Mouse (Mus musculus): ENCODE measurements at regions not wholly inside any gene's neighbourhood (a gene's known extent, or its start where the extent isn't known, plus 50 kb on each side); places are given as distances from the start of the nearest gene placed in this dataset.

- Histone ChIP-seq H3K27me3 (no peaks in the 10 kb centered on the region), H3K27ac (replicated peaks) (no peak overlapping the region), H3K36me3 (no peaks in the 10 kb centered on the region), H3K4me2 (no peak overlapping the region), H3K4me1 (replicated peaks) (no peaks in the 10 kb centered on the region), H3K9ac (no peak overlapping the region), H3K9me3 (no peaks in the 10 kb centered on the region), H3K4me3 (no peak overlapping the region)
- no peak for ATAC-seq (ENCODE audit: low read depth)
- 88% methylated on average over 5 of the region's 5 CpGs for WGBS
Measured at GRCm38 (mm10) chr9:111801381-111801780, 111.2 kb upstream of the Stac start.

- Histone ChIP-seq H3K4me2 (no peak overlapping the region), H3K9me3 (no peaks in the 10 kb centered on the region), H3K36me3 (no peaks in the 10 kb centered on the region), H3K27me3 (no peaks in the 10 kb centered on the region), H3K9ac (no peak overlapping the region), H3K27ac (replicated peaks) (no peak overlapping the region), H3K4me1 (replicated peaks) (no peaks in the 10 kb centered on the region), H3K4me3 (no peak overlapping the region)
- ATAC-seq (ENCODE audit: low read depth), result no peak
- WGBS, result 77% methylated on average over 5 of the region's 5 CpGs
Measured at GRCm38 (mm10) chr9:111800869-111801268, 110.7 kb upstream of the Stac start.

- 93% methylated on average over 3 of the region's 3 CpGs for WGBS
Measured at GRCm38 (mm10) chr9:111778981-111779380, 88.8 kb upstream of the Stac start.

GRCm38 (mm10) chr9:111777433-111778135 lies 87.4 kb upstream of the Stac start:
- Histone ChIP-seq H3K27me3 (no peaks in the 10 kb centered on the region), H3K9me3 (no peaks in the 10 kb centered on the region), H3K4me3 (no peak overlapping the region), H3K27ac (replicated peaks) (no peak overlapping the region), H3K4me1 (replicated peaks) (no peaks in the 10 kb centered on the region), H3K9ac (no peak overlapping the region), H3K36me3 (no peaks in the 10 kb centered on the region), H3K4me2 (no peak overlapping the region)
- no peak for ATAC-seq (ENCODE audit: low read depth)
- WGBS, result 88% methylated on average over 13 of the region's 13 CpGs

More at GRCm38 (mm10) chr9:111778981-111779380, 88.8 kb upstream of the Stac start:
- Histone ChIP-seq H3K4me3 (no peak overlapping the region), H3K36me3 (no peaks in the 10 kb centered on the region), H3K9me3 (no peaks in the 10 kb centered on the region), H3K4me2 (no peak overlapping the region), H3K9ac (no peak overlapping the region), H3K27me3 (no peaks in the 10 kb centered on the region), H3K4me1 (replicated peaks) (no peaks in the 10 kb centered on the region), H3K27ac (replicated peaks) (no peak overlapping the region)
- no peak for ATAC-seq (ENCODE audit: low read depth)

GRCm38 (mm10) chr9:111774229-111774628 lies 84.1 kb upstream of the Stac start:
- Histone ChIP-seq H3K4me1 (replicated peaks) (no peaks in the 10 kb centered on the region), H3K9ac (no peak overlapping the region), H3K9me3 (no peaks in the 10 kb centered on the region), H3K4me3 (no peak overlapping the region), H3K4me2 (no peak overlapping the region), H3K27me3 (no peaks in the 10 kb centered on the region), H3K36me3 (no peaks in the 10 kb centered on the region), H3K27ac (replicated peaks) (no peak overlapping the region)
- WGBS, result 87% methylated on average over 4 of the region's 4 CpGs
- no peak for ATAC-seq (ENCODE audit: low read depth)

- Histone ChIP-seq H3K4me1 (replicated peaks) (no peaks in the 10 kb centered on the region; the same call in 1 of the 2 replicates), H3K4me2 (no peak overlapping the region), H3K27ac (replicated peaks) (no peak overlapping the region), H3K27me3 (no peaks in the 10 kb centered on the region), H3K9me3 (no peaks in the 10 kb centered on the region; the same call in 1 of the 2 replicates), H3K9ac (no peak overlapping the region), H3K4me3 (no peak overlapping the region), H3K36me3 (no peaks in the 10 kb centered on the region)
- no peak for ATAC-seq (ENCODE audit: low read depth)
- 69% methylated on average over 11 of the region's 11 CpGs for WGBS
Measured at GRCm38 (mm10) chr9:111762653-111763468, 72.7 kb upstream of the Stac start.

- ATAC-seq (ENCODE audit: low read depth), result no peak
- H3K9ac ChIP-seq, result no peak overlapping the region
- WGBS, result 83% methylated on average over 10 of the region's 10 CpGs
Measured at GRCm38 (mm10) chr9:111755235-111755634, 65.1 kb upstream of the Stac start.

GRCm38 (mm10) chr9:111746151-111746550 lies 56.0 kb upstream of the Stac start:
- 89% methylated on average over 6 of the region's 6 CpGs for WGBS
- Histone ChIP-seq H3K27ac (replicated peaks) (no peak overlapping the region), H3K27me3 (no peaks in the 10 kb centered on the region), H3K36me3 (no peaks in the 10 kb centered on the region), H3K4me3 (no peak overlapping the region), H3K9ac (no peak overlapping the region), H3K9me3 (no peaks in the 10 kb centered on the region), H3K4me1 (replicated peaks) (no peaks in the 10 kb centered on the region), H3K4me2 (no peak overlapping the region)
- ATAC-seq (ENCODE audit: low read depth), result no peak

More at GRCm38 (mm10) chr9:111755235-111755634, 65.1 kb upstream of the Stac start:
- H3K4me2 ChIP-seq, result no peak overlapping the region
- no peak overlapping the region for H3K4me3 ChIP-seq
- H3K4me1 ChIP-seq (replicated peaks), result no peaks in the 10 kb centered on the region; the same call in 1 of the 2 replicates
- no peaks in the 10 kb centered on the region for H3K36me3 ChIP-seq
- H3K9me3 ChIP-seq, result no peaks in the 10 kb centered on the region
- H3K27ac ChIP-seq (replicated peaks), result no peak overlapping the region
- H3K27me3 ChIP-seq, result no peaks in the 10 kb centered on the region

- H3K4me2 ChIP-seq, result no peak overlapping the region
- no peaks in the 10 kb centered on the region for H3K27me3 ChIP-seq
- WGBS, result 52% methylated on average over 3 of the region's 3 CpGs
- peaks cover 2% of the 10 kb centered on the region; the same call in 1 of the 2 replicates for H3K4me1 ChIP-seq (replicated peaks)
- H3K4me3 ChIP-seq, result no peak overlapping the region
- H3K9ac ChIP-seq, result no peak overlapping the region
- no peak for ATAC-seq (ENCODE audit: low read depth)
- no peaks in the 10 kb centered on the region for H3K9me3 ChIP-seq
- no peak overlapping the region for H3K27ac ChIP-seq (replicated peaks)
- H3K36me3 ChIP-seq, result no peaks in the 10 kb centered on the region
Measured at GRCm38 (mm10) chr9:111745206-111745605, 55.1 kb upstream of the Stac start.
